Mouse (Mus musculus): ENCODE data around the gene Il1r1. TPM values are rescaled to one million over a fixed set of nuclear protein-coding genes. Genes with fewer than 3 reads are reported as not detected.
A peak's percentile ranks its signal among the peaks of the same experiment; 100 is the strongest.

The Il1r1 gene
- 1 to 10 TPM; 2.0 to 2.8 TPM for total RNA-seq (2021)
- long read RNA-seq, experiment 1, full-length matches to known transcripts: 3 of 3 reads
- long read RNA-seq, experiment 1, partial matches to known transcripts: 0 of 3 reads
- long read RNA-seq, experiment 1, other reads (novel, unspliced or antisense): 0 of 3 reads
- long read RNA-seq, experiment 2, partial matches to known transcripts: 0 of 1 reads
- long read RNA-seq, experiment 2, other reads (novel, unspliced or antisense): 1 of 1 reads

- DNase-seq (ENCODE audit: low spot score in 2 of 2): no peak
Measured at GRCm38 (mm10) chr1:40224539-40225284, at the start of gene Il1r1. Gene Il1r1, plus strand, starts transcription at chr1:40225080.

GRCm38 (mm10) chr1:40175123-40175522 lies 49.8 kb upstream of the Il1r1 start:
- no peak for DNase-seq (ENCODE audit: low spot score in 2 of 2)

- no peak for DNase-seq (ENCODE audit: low spot score in 2 of 2)
Measured at GRCm38 (mm10) chr1:40175797-40176196, 49.1 kb upstream of the Il1r1 start.

DNA sequence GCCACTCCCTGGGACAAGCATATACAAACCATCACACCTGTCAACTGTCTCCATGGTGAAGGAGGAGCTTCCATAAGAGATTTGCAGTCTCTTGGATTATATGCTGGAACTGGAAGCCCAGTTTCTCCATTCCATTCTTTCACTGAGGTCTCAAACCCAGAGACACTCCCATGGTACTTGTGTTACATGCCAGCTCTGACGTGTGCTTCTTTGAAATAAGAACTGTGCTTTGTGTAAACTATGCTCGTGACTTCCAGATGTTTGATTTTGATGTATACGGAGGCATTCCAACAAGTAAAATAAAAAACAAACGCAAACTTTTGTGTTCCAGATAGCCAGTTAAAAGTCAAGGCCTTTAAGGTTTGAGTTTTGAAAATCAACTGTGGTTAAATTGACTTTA lies 45.8 kb upstream of the Il1r1 start:
- DNase-seq (ENCODE audit: low spot score in 2 of 2): no peak

DNA sequence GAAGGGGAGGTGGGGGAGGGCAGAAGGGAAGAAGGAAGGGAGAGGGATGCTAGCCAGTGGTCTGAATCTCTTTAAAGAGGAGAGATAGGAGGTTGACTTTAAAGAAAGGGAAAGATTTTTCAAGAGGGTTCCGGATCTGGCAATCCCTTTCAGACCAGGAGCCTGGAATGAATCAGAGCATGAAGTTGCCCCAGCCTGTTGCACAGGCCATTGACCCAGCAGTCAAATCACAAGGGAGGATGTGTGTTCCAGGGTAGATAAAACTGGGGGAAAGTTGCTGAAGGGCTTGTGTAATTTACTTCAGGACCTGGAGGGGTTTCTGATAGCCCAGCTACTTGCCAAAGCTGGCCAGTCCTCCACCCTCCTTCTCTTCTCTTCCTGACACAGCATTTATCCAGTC lies 45.4 kb upstream of the Il1r1 start:
- no peak for DNase-seq (ENCODE audit: low spot score in 2 of 2)

GRCm38 (mm10) chr1:40180861-40181260 lies 44.0 kb upstream of the Il1r1 start:
- no peak for DNase-seq (ENCODE audit: low spot score in 2 of 2)

GRCm38 (mm10) chr1:40181716-40182115 lies 43.2 kb upstream of the Il1r1 start:
- DNase-seq (ENCODE audit: low spot score in 2 of 2): no peak

GRCm38 (mm10) chr1:40183410-40183809 lies 41.5 kb upstream of the Il1r1 start:
- no peak for DNase-seq (ENCODE audit: low spot score in 2 of 2)

DNA sequence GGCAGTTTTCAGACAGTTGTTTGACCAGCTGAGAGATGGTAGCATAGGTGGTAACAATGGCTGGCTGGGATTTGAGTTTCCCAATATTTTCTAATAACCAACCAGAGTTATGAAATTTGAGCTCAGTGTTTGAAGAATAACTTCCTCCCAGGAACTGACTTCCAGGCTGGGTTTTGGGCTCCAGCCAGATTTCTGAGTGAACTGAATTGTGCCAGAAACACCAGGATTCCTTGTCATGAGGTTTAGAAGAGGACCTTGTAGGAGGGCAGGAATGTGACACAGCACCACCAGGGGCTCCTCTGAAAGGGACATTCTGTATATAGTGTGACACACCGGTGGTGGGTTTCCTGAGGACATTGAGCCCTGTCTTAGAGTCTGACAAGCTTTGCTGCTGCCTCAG lies 36.9 kb upstream of the Il1r1 start:
- no peak for DNase-seq (ENCODE audit: low spot score in 2 of 2)

- DNase-seq (ENCODE audit: low spot score in 2 of 2): peak; percentile 10 to 11
Measured at GRCm38 (mm10) chr1:40190025-40190424, 34.9 kb upstream of the Il1r1 start.

DNA sequence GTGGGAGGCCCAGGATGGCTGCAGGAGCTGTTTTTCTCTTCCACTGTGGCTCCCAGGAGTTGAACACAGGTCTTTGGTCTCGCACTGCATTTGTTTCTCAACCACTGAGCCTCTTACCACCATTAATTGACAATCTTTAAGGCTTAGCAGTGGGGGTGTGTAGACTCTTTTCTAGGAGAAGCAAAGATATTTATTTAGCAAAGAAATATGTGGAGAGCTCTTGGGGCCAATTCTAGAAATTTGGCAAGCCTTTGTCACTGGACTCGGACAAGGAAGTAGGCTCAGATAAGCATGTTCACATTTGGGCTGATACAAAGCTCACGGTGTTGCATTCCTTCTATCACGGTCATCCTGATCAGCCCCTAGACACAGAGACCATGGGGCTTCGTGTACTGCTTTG lies 34.0 kb upstream of the Il1r1 start:
- DNase-seq (ENCODE audit: low spot score in 2 of 2): no peak

GRCm38 (mm10) chr1:40194279-40194678 lies 30.6 kb upstream of the Il1r1 start:
- no peak for DNase-seq (ENCODE audit: low spot score in 2 of 2)

- DNase-seq (ENCODE audit: low spot score in 2 of 2): no peak
Measured at GRCm38 (mm10) chr1:40213337-40214159, 11.3 kb upstream of the Il1r1 start.

DNA sequence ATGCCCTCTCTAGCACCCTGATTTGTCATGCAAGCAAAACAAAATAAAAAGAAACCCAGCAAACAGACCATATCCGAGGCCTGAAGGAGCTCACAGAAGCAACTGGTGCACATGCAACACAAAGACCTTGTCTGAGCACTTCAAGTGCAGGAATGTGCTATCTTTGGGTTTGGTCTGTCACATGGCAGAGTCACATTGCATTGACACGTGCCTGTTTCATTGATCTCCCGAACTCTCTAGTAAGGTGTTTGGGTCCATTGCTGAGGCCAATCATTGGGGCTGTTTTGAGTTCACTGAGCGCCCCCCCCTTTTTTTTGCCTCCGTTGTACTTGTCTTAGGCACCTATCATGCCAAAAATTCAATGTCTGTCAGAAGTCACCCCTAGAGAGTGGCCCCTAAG lies 7.4 kb upstream of the Il1r1 start:
- no peak for DNase-seq (ENCODE audit: low spot score in 2 of 2)

DNA sequence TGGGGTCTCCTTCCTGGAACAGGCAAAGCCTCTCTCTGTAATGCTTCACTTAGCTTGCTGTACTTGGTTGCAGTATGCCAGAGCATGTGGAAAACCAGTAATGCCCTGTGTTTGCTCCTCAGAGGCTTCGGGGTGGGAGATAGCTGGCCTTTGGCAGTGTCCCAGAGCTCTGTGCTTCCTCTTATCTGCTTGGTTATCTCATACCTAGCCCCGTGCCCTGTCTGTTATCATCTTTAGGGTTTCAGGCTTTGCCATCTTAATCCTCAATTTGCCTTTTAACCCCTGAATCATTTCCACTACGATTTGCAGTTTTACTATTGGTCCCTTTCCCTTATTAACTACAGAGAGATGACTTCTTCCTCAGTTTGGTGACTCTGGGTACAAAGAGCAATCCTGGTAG lies 6.3 kb upstream of the Il1r1 start:
- DNase-seq (ENCODE audit: low spot score in 2 of 2): no peak

- DNase-seq (ENCODE audit: low spot score in 2 of 2): no peak
Measured at GRCm38 (mm10) chr1:40220549-40220948, 4.3 kb upstream of the Il1r1 start.

DNA sequence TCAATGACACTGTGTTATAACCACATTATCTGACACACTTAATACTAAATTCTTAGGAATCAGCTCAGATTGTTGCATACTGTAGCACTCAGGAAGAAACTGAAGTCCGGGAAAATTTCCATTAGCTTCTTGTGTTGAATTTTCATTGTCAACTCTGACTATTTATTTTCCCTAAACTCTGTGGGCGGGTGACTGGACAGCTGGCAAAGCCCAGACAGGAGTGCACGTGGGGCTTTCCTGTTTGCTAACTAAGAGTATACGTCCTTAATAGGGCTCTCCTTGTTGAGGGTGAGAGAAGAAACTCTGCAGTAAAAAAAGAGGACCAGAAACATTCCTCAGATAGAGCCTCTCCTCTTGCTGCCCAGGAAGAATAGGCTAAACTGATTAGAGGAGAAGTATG lies 3.0 kb upstream of the Il1r1 start:
- DNase-seq (ENCODE audit: low spot score in 2 of 2): no peak

DNA sequence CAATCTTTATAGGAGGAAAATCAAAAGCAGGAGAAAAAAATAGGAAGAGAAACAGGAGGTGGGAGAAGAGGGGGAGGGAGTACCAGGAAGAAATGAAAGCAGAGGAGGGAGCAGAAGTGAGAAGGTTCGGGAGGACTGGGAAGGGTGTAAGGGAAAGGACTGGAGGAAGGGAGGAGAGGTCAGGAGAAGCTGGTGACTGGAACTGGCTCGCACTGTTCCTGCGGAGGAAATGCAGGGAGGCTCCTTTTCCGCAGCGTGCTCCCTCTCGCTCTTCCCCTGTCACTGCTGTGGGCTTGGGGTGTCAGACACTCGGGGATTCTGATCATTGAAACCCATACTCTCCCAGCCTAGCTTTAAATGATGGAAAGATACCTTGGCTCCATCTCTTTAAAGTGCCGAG lies 2.2 kb upstream of the Il1r1 start:
- DNase-seq (ENCODE audit: low spot score in 2 of 2): no peak

GRCm38 (mm10) chr1:40223591-40223990 lies 1.3 kb upstream of the Il1r1 start:
- no peak for DNase-seq (ENCODE audit: low spot score in 2 of 2)

DNA sequence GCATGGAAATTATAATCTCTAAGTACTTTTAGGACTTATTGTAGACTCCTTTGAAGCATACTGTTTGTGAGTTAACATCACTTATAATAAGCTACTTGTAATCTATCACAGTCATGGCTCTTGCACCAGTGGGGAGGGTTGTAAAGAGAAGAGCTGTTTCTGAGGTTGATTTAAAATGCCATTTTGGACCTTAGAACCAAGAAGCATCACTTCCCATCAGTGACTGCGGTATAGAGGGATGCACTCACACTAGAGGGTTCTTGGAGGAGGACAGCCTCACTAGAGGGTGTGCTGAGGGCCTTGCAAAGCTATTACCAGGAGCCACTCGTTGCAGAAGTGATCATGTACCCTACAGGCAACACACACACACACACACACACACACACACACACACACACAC lies 700 bp downstream of the Il1r1 start:
- no peak for DNase-seq (ENCODE audit: low spot score in 2 of 2)

- no peak for DNase-seq (ENCODE audit: low spot score in 2 of 2)
Measured at GRCm38 (mm10) chr1:40229033-40229432, 4.2 kb downstream of the Il1r1 start.

DNA sequence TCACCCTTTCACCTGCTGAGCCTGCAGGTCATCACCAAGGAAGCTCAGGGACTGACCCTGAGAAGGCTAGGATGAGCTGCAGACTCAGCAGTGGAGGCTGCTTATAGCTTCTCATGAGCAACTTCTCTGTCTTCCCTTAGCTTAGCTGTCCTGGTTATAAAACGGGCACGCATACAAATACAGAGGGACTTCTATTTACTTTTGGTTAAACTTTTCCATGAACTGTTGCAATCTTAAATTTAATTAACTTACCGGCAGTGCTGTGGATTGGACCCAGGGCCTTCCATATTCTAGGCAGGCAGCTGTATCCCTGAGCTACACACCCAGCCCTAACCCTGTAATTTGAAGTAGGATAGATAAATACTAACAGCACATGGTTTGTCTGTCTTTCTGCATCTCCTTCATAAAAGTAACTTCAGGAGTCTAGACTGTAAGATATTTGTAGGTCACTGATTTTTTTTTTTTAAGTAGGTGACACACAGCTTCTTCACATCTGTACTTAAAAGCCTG lies 4.9 kb downstream of the Il1r1 start:
- no peak for DNase-seq (ENCODE audit: low spot score in 2 of 2)
